Mouse (Mus musculus): ENCODE data around the gene Nagk.

GRCm38 (mm10) chr6:83815801-83816200, 21.0 kb downstream of the Nagk start:
- TF ChIP-seq CTCF (IDR thresholded peaks at IDR 0.05; ENCODE audit: low read depth), result no peak
- TF ChIP-seq EP300 (IDR thresholded peaks at IDR 0.05; ENCODE audit: low read depth), result no peak

Data from heart, postnatal 0 days (tissue).